Mouse (Mus musculus) megakaryocyte, adult 5-6 weeks (primary cell): ENCODE data around the gene Dnajc7. TPM values are rescaled to one million over a fixed set of nuclear protein-coding genes. Genes with fewer than 3 reads are reported as not detected.
"Not testable (repeated sequence)": the region's sequence is repeated elsewhere in the genome, so short reads cannot be mapped to it uniquely, and the experiment has no call there.

ENCODE experiments used
- ATAC-seq: 2 replicates; pipeline ENCODE4 v1.8.0; 2016; ENCODE audit warnings: mild to moderate bottlenecking, inconsistent platforms; ENCODE audit not compliant: poor library complexity, severe bottlenecking
- total RNA-seq, 2 experiments: library from RNA; stranded (forward) in 1 of 2; stranded (reverse) in 1 of 2; fragments of 153-499, 151-499 nt in 1 of 2; fragments of 221-1000, 200-1000 nt in 1 of 2; gene quantifications; 2 replicates each; pipeline versions ENCODE4 v1.2.3 to v1.2.4; 2015 to 2017

Dnajc7 gene
- total RNA-seq (2015) (98.1 and 124 TPM in 2 replicates), total RNA-seq (2017) (145 and 172 TPM in 2 replicates)

- no peak for ATAC-seq
These were observed at the start of gene Dnajc7 for GRCm38 (mm10) chr11:100619982-100620381. Gene Dnajc7, minus strand, starts transcription at chr11:100620168.

GRCm38 (mm10) chr11:100659806-100660205 lies 39.8 kb upstream of the Dnajc7 start:
- no peak for ATAC-seq

- no peak for ATAC-seq
These were observed 36.5 kb upstream of the Dnajc7 start for GRCm38 (mm10) chr11:100656458-100656857.

- ATAC-seq: not testable (repeated sequence)
These were observed 35.6 kb upstream of the Dnajc7 start for GRCm38 (mm10) chr11:100655589-100655988.

GRCm38 (mm10) chr11:100651748-100652147 lies 31.8 kb upstream of the Dnajc7 start:
- ATAC-seq: no peak

- ATAC-seq: no peak
These were observed 31.2 kb upstream of the Dnajc7 start for GRCm38 (mm10) chr11:100651205-100651604.

- ATAC-seq: no peak
These were observed 28.4 kb upstream of the Dnajc7 start for GRCm38 (mm10) chr11:100648405-100648804.

- ATAC-seq: peak; percentile 79
These were observed 26.3 kb upstream of the Dnajc7 start for GRCm38 (mm10) chr11:100646265-100646664.

GRCm38 (mm10) chr11:100643612-100644575 lies 23.9 kb upstream of the Dnajc7 start:
- no peak for ATAC-seq

GRCm38 (mm10) chr11:100640159-100640906 lies 20.4 kb upstream of the Dnajc7 start:
- peak; percentile 71 for ATAC-seq

- ATAC-seq: no peak
These were observed 14.6 kb upstream of the Dnajc7 start for GRCm38 (mm10) chr11:100634530-100634929.

- no peak for ATAC-seq
These were observed 8.9 kb upstream of the Dnajc7 start for GRCm38 (mm10) chr11:100628862-100629352.

GRCm38 (mm10) chr11:100628056-100628455 lies 8.1 kb upstream of the Dnajc7 start:
- no peak for ATAC-seq

- ATAC-seq: peak; percentile 77
These were observed 6.8 kb upstream of the Dnajc7 start for GRCm38 (mm10) chr11:100626701-100627195.

GRCm38 (mm10) chr11:100625754-100626700 lies 6.1 kb upstream of the Dnajc7 start:
- ATAC-seq: no peak

GRCm38 (mm10) chr11:100623867-100624266 lies 3.9 kb upstream of the Dnajc7 start:
- ATAC-seq: no peak

- ATAC-seq: peak; percentile 63
These were observed 2.7 kb upstream of the Dnajc7 start for GRCm38 (mm10) chr11:100622714-100623113.

- ATAC-seq: peak; percentile 83
These were observed 438 bp downstream of the Dnajc7 start for GRCm38 (mm10) chr11:100619485-100619975.

- peak; percentile 51 for ATAC-seq
These were observed 1.0 kb downstream of the Dnajc7 start, which contains the start of gene Nkiras2 for GRCm38 (mm10) chr11:100618761-100619484. Gene Nkiras2, plus strand, starts transcription at chr11:100619244.
